Comparison of ENCODE assay signal across 16 mouse cellular contexts in the genomic region with DNA sequence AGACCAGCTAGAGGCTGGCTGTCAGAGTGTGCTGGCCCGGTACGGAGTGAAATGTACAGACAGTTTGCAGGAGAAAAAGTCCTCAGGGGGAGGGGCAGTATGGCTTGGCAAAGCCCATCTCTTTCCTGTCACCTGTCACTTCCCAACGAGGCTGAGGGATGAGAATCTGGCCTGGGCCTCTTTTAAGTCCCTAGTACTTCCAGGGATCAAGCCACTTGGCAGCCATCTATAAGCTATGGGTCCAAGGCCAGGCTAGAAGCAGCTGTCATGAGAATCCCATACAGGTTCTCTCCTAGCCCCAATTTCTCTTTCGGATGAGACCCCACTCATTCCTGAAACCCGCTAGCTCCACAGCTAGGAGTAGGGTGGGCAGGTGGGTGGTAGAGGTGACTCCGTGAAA. TPM values are rescaled to one million over a fixed set of nuclear protein-coding genes. Genes with fewer than 3 reads are reported as not detected.
DNase-seq lines count a peak whose midpoint lies in the region; ATAC-seq and TF ChIP-seq lines count a peak whose summit lies in the region.
"Had no signal": no experiment of that assay in that cellular context is flagged by ENCODE, and none has a peak within 500 bp of the region (broad histone marks: within the 10 kb centered on the region; RNA-seq: fewer than 3 reads in every experiment).

No protein-coding gene starts in this region.

- H3K4me3 ChIP-seq in G1E (ENCODE audit: low read depth, low read length), result peak overlapping the region; percentile 67; the same call in 1 of the 2 replicates
- no peak overlapping the region for H3K4me3 ChIP-seq in cerebellum, adult 2 months (replicated peaks; ENCODE audit: insufficient read depth, low read depth, low read length)
- no peak overlapping the region for H3K4me3 ChIP-seq in forebrain, embryonic 10.5 days
- H3K4me3 ChIP-seq: heart, embryonic 12.5 days; hindbrain, embryonic 10.5 days; limb, embryonic 10.5 days; midbrain, embryonic 13.5 days; stomach, embryonic 15.5 days had no signal

- no peaks in the 10 kb centered on the region for H3K9me3 ChIP-seq in G1E (replicated peaks)
- no peaks in the 10 kb centered on the region for H3K9me3 ChIP-seq in forebrain, embryonic 10.5 days
- H3K9me3 ChIP-seq: heart, embryonic 12.5 days; hindbrain, embryonic 10.5 days; limb, embryonic 10.5 days; midbrain, embryonic 13.5 days; stomach, embryonic 15.5 days had no signal

- intact Hi-C loops in gastrocnemius, postnatal 36 days (cut with DNase I), result no loop called here

- no peak for TF ChIP-seq POLR2A in cerebellum, adult 2 months (IDR thresholded peaks at IDR 0.05; ENCODE audit: borderline replicate concordance, insufficient read depth, low read length)

- peak; percentile 4 for DNase-seq in kidney, postnatal 10 days
- no peak for DNase-seq in kidney, adult 9 months
- no peak for DNase-seq in G1E (ENCODE audit: low spot score)
- DNase-seq in cerebellum, adult 2 months, result peak; percentile 67 to 78
- DNase-seq in gastrocnemius, postnatal 36 days, result peak; percentile 2 to 7
- no peak for DNase-seq in retina, embryonic 14.5 days (ENCODE audit: low spot score)
- DNase-seq in forebrain, embryonic 10.5 days (ENCODE audit: extremely low spot score, low spot score), result no peak
- DNase-seq: embryo, embryonic 11 days had no signal

- H3K27me3 ChIP-seq in G1E (ENCODE audit: insufficient read depth, low read length), result no peaks in the 10 kb centered on the region
- H3K27me3 ChIP-seq in cerebellum, adult 2 months (ENCODE audit: control insufficient read depth, insufficient read depth, low read length), result no peaks in the 10 kb centered on the region
- peaks cover 51% of the 10 kb centered on the region for H3K27me3 ChIP-seq in forebrain, embryonic 10.5 days (ENCODE audit: poor library complexity, severe bottlenecking)

- peaks cover 93% of the 10 kb centered on the region for H3K4me1 ChIP-seq in G1E (ENCODE audit: insufficient read depth, low read depth, low read length)
- H3K4me1 ChIP-seq in cerebellum, adult 2 months (ENCODE audit: control insufficient read depth, insufficient read depth, low read length), result peaks cover 32% of the 10 kb centered on the region
- H3K4me1 ChIP-seq in forebrain, embryonic 10.5 days, result peaks cover 20% of the 10 kb centered on the region

- 38% methylated on average over 6 of the region's 6 CpGs for WGBS in cerebellum, adult 2 months
- WGBS in forebrain, embryonic 10.5 days, result 81% methylated on average over 6 of the region's 6 CpGs

- peaks cover 76% of the 10 kb centered on the region for H3K36me3 ChIP-seq in G1E (replicated peaks)
- H3K36me3 ChIP-seq in forebrain, embryonic 10.5 days (replicated peaks), result no peaks in the 10 kb centered on the region
- H3K36me3 ChIP-seq: heart, embryonic 12.5 days; hindbrain, embryonic 10.5 days; limb, embryonic 10.5 days; midbrain, embryonic 13.5 days; stomach, embryonic 15.5 days had no signal

- H3K27ac ChIP-seq in cerebellum, adult 2 months (ENCODE audit: insufficient read depth, low read length), result no peak overlapping the region
- no peak overlapping the region for H3K27ac ChIP-seq in forebrain, embryonic 10.5 days
- H3K27ac ChIP-seq: hindbrain, embryonic 10.5 days; limb, embryonic 10.5 days; liver, embryonic 14.5 days; midbrain, embryonic 13.5 days had no signal

- no peak for ATAC-seq in G1E (ENCODE audit: extremely low read depth, insufficient number of reproducible peaks, low FRiP score, poor library complexity, severe bottlenecking)
- ATAC-seq: CD4-positive, CD25-positive, alpha-beta regulatory T cell, adult 4 months; inflammation-experienced regulatory T-cells, adult 6 months; midbrain, embryonic 13.5 days had no signal

- no peak for TF ChIP-seq CTCF in G1E (IDR thresholded peaks at IDR 0.05; ENCODE audit: low read depth, low read length)
- no peak for TF ChIP-seq CTCF in cerebellum, adult 2 months (IDR thresholded peaks at IDR 0.05; ENCODE audit: borderline replicate concordance, insufficient read depth, low read depth, low read length)

RNA-seq across cellular contexts. Expression of a gene that starts 5.6 kb away (rescaled TPM):
- total RNA-seq in G1E (2014; fragmentation: Nextera tagmentation), result 148 and 158 TPM in 2 replicates
- total RNA-seq in G1E (2017), result 79.5 and 79.6 TPM in 2 replicates
- polyA plus RNA-seq in G1E (2012), result 480 and 501 TPM in 2 replicates
- 26.6 and 28.8 TPM in 2 replicates for polyA plus RNA-seq in cerebellum, adult 2 months (2012; rRNA removed)
- total RNA-seq in gastrocnemius, postnatal 36 days (2021), result under 1 TPM; 0.05 to 0.42 TPM
- polyA plus RNA-seq in forebrain, embryonic 10.5 days (2016; fragmentation: Nextera tagmentation; extraction: Ambion mirVana), result 2.1 and 2.8 TPM in 2 replicates

RNA-seq across cellular contexts. Expression of a gene that starts 53.6 kb away (rescaled TPM):
- total RNA-seq in G1E (2014; fragmentation: Nextera tagmentation), result not detected in 2 replicates
- total RNA-seq in G1E (2017), result 0.12 and 0.16 TPM in 2 replicates
- 0.01 TPM in 1 of 2 replicates, not detected in the other for polyA plus RNA-seq in G1E (2012)
- polyA plus RNA-seq in cerebellum, adult 2 months (2012; rRNA removed), result 3.0 and 3.2 TPM in 2 replicates
- under 1 TPM; 0.72 to 0.77 TPM for total RNA-seq in gastrocnemius, postnatal 36 days (2021)
- polyA plus RNA-seq in forebrain, embryonic 10.5 days (2016; fragmentation: Nextera tagmentation; extraction: Ambion mirVana), result 0.73 and 0.94 TPM in 2 replicates

Comparison
In these comparisons a context has a peak if more than half of its experiments do, and no peak if none do; other contexts are left out.
1. DNase-seq: peak in kidney, postnatal 10 days (single experiment), cerebellum, adult 2 months (2 of 2) and gastrocnemius, postnatal 36 days (2 of 2); none in kidney, adult 9 months (single experiment), G1E (single experiment), retina, embryonic 14.5 days (single experiment) and forebrain, embryonic 10.5 days (single experiment).
2. RNA of a gene that starts 5.6 kb away (polyA plus RNA-seq): 480 to 501 TPM in G1E; 26.6 to 28.8 TPM in cerebellum, adult 2 months and 2.1 to 2.8 TPM in forebrain, embryonic 10.5 days; every median in the first group is over 10 times any median in the second.